Mouse (Mus musculus): ENCODE measurements around the gene Zfp784. TPM values are rescaled to one million over a fixed set of nuclear protein-coding genes. Genes with fewer than 3 reads are reported as not detected.

The Zfp784 gene
- total and polyA plus RNA-seq, 2 experiments from 2014 or later, result 8.0 to 8.3 TPM

DNA sequence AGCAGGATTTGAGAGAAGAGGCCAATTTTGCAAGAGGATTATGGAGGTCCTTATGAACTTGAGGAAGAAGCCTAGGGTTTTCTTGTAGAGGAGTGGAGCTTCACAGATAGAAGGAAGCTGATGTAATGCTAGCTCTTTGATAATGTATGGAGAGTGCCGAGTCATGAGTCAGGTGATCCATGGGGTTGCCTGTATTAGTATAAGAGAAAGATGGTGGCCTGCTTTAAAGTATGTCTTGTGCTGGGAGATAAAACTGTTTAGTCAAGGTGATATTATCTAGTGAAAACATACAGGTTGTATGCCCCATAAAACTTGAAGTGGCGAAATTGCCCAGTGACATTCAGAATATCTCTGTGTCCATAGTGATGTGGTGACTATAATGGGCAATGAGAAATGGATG, 38.7 kb upstream of the Zfp784 start:
- H3K27me3 ChIP-seq (ENCODE audit: control insufficient read depth, insufficient read depth, low read length), result no peaks in the 10 kb centered on the region
- H3K27ac ChIP-seq (ENCODE audit: low read depth), result no peak overlapping the region
- H3K36me3 ChIP-seq (replicated peaks; ENCODE audit: control insufficient read depth, insufficient read depth, low read length), result peaks cover 69% of the 10 kb centered on the region
- TF ChIP-seq CTCF (IDR thresholded peaks at IDR 0.05; ENCODE audit: low read depth), result no peak
- no peak for TF ChIP-seq EP300 (IDR thresholded peaks at IDR 0.05; ENCODE audit: low read depth)
- no peak overlapping the region for H3K4me2 ChIP-seq (ENCODE audit: low read depth, low read length)
- no peaks in the 10 kb centered on the region for H3K9me3 ChIP-seq (replicated peaks; ENCODE audit: control insufficient read depth, low read length)
- ATAC-seq (ENCODE audit: insufficient read depth, low read depth) (no peak), DNase-seq (ENCODE audit: low spot score) (no peak)
- no peak overlapping the region for H3K4me3 ChIP-seq (ENCODE audit: low read depth, low read length)
- H3K4me1 ChIP-seq (ENCODE audit: control insufficient read depth, insufficient read depth), result peaks cover 11% of the 10 kb centered on the region; the same call in 1 of the 2 replicates
- 71% methylated on average over 2 of the region's 2 CpGs for WGBS
- H3K9ac ChIP-seq (replicated peaks; ENCODE audit: low read depth, low read length), result no peak overlapping the region

DNA sequence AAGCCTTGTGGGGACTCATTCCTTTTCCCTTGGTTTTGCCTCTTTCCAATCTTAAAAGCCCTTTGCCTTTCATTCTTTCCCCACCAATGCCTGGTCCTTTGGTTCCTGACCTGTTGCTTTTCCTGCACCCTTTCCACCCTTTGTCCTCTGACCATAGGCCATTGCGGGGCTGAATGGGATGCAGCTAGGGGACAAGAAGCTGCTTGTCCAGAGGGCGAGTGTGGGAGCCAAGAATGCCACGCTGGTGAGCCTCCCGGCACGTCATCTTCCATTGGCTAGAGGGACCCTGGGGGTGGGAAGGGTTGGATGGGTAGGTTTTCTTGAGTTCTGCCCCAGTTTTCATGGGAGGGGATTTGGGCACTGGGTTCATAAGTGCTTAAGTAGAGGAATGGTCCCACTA, 36.7 kb upstream of the Zfp784 start:
- TF ChIP-seq EP300 (IDR thresholded peaks at IDR 0.05; ENCODE audit: low read depth), result no peak
- TF ChIP-seq CTCF (IDR thresholded peaks at IDR 0.05; ENCODE audit: low read depth), result no peak
- WGBS, result 84% methylated on average over 5 of the region's 5 CpGs
- no peak for DNase-seq (ENCODE audit: low spot score)
- H3K4me1 ChIP-seq (ENCODE audit: control insufficient read depth, insufficient read depth), result no peaks in the 10 kb centered on the region
- no peak overlapping the region for H3K27ac ChIP-seq (ENCODE audit: low read depth)
- H3K36me3 ChIP-seq (replicated peaks; ENCODE audit: control insufficient read depth, insufficient read depth, low read length), result peaks cover 88% of the 10 kb centered on the region
- H3K4me2 ChIP-seq (ENCODE audit: low read depth, low read length), result no peak overlapping the region
- H3K27me3 ChIP-seq (ENCODE audit: control insufficient read depth, insufficient read depth, low read length), result no peaks in the 10 kb centered on the region
- no peak overlapping the region for H3K9ac ChIP-seq (replicated peaks; ENCODE audit: low read depth, low read length)
- no peak for ATAC-seq (ENCODE audit: insufficient read depth, low read depth)
- H3K4me3 ChIP-seq (ENCODE audit: low read depth, low read length), result no peak overlapping the region
- no peaks in the 10 kb centered on the region for H3K9me3 ChIP-seq (replicated peaks; ENCODE audit: control insufficient read depth, low read length)

DNA sequence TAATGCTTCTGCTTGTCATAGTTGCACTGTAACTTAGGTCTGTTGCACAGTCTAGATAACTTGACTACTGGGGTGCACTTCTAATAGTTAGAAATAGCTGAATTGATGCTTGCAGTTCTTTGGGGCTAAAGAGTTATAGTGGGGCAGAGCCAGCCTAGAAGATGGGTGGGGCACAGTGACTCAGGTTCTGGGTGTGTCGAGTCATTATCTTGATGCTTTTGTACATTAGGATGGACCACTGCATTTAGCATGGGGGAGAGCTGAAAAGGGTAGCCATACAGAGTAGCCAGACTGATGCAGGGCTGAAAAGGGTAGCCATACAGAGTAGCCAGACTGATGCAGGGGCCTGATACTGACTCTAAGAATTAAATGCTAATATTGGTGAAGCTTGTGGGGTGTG, 35.3 kb upstream of the Zfp784 start:
- no peak overlapping the region for H3K9ac ChIP-seq (replicated peaks; ENCODE audit: low read depth, low read length)
- no peak for DNase-seq (ENCODE audit: low spot score)
- H3K27ac ChIP-seq (ENCODE audit: low read depth), result no peak overlapping the region
- no peaks in the 10 kb centered on the region for H3K27me3 ChIP-seq (ENCODE audit: control insufficient read depth, insufficient read depth, low read length)
- H3K4me1 ChIP-seq (ENCODE audit: control insufficient read depth, insufficient read depth), result no peaks in the 10 kb centered on the region
- H3K9me3 ChIP-seq (replicated peaks; ENCODE audit: control insufficient read depth, low read length), result no peaks in the 10 kb centered on the region
- H3K36me3 ChIP-seq (replicated peaks; ENCODE audit: control insufficient read depth, insufficient read depth, low read length), result peaks cover 97% of the 10 kb centered on the region
- ATAC-seq (ENCODE audit: insufficient read depth, low read depth), result no peak
- no peak overlapping the region for H3K4me3 ChIP-seq (ENCODE audit: low read depth, low read length)
- no peak overlapping the region for H3K4me2 ChIP-seq (ENCODE audit: low read depth, low read length)
- 55% methylated on average over 1 of the region's 1 CpGs for WGBS
- TF ChIP-seq EP300 (IDR thresholded peaks at IDR 0.05; ENCODE audit: low read depth) (no peak), CTCF (IDR thresholded peaks at IDR 0.05; ENCODE audit: low read depth) (no peak)

GRCm38 (mm10) chr7:5064886-5065285, 26.6 kb upstream of the Zfp784 start:
- Histone ChIP-seq H3K4me1 (ENCODE audit: control insufficient read depth, insufficient read depth) (peaks cover 21% of the 10 kb centered on the region), H3K4me3 (ENCODE audit: low read depth, low read length) (no peak overlapping the region), H3K36me3 (replicated peaks; ENCODE audit: control insufficient read depth, insufficient read depth, low read length) (peaks cover 44% of the 10 kb centered on the region), H3K9me3 (replicated peaks; ENCODE audit: control insufficient read depth, low read length) (no peaks in the 10 kb centered on the region), H3K27me3 (ENCODE audit: control insufficient read depth, insufficient read depth, low read length) (no peaks in the 10 kb centered on the region), H3K4me2 (ENCODE audit: low read depth, low read length) (no peak overlapping the region), H3K27ac (ENCODE audit: low read depth) (no peak overlapping the region), H3K9ac (replicated peaks; ENCODE audit: low read depth, low read length) (no peak overlapping the region)
- TF ChIP-seq EP300 (IDR thresholded peaks at IDR 0.05; ENCODE audit: low read depth) (no peak), CTCF (IDR thresholded peaks at IDR 0.05; ENCODE audit: low read depth) (no peak)
- DNase-seq (ENCODE audit: low spot score) (no peak), ATAC-seq (ENCODE audit: insufficient read depth, low read depth) (no peak)
- 87% methylated on average over 6 of the region's 6 CpGs for WGBS

- H3K9ac ChIP-seq (replicated peaks; ENCODE audit: low read depth, low read length), result peak overlapping the region; percentile 89
- H3K27me3 ChIP-seq (ENCODE audit: control insufficient read depth, insufficient read depth, low read length), result peaks cover 10% of the 10 kb centered on the region
- peak overlapping the region; percentile 99 for H3K4me2 ChIP-seq (ENCODE audit: low read depth, low read length)
- WGBS, result under 1% methylated on average over 43 of the region's 51 CpGs
- no peaks in the 10 kb centered on the region for H3K9me3 ChIP-seq (replicated peaks; ENCODE audit: control insufficient read depth, low read length)
- H3K4me3 ChIP-seq (ENCODE audit: low read depth, low read length), result peak overlapping the region; percentile 69
- peaks cover 20% of the 10 kb centered on the region for H3K36me3 ChIP-seq (replicated peaks; ENCODE audit: control insufficient read depth, insufficient read depth, low read length)
- TF ChIP-seq EP300 (IDR thresholded peaks at IDR 0.05; ENCODE audit: low read depth) (peak; percentile 53; the same call in 1 of the 2 replicates), CTCF (IDR thresholded peaks at IDR 0.05; ENCODE audit: low read depth) (no peak)
- peaks cover 21% of the 10 kb centered on the region for H3K4me1 ChIP-seq (ENCODE audit: control insufficient read depth, insufficient read depth)
- ATAC-seq (ENCODE audit: insufficient read depth, low read depth) (peak; percentile 47), DNase-seq (ENCODE audit: low spot score) (peak; percentile 80)
- H3K27ac ChIP-seq (ENCODE audit: low read depth), result peak overlapping the region; percentile 100
Measured at GRCm38 (mm10) chr7:5062360-5063001, 24.2 kb upstream of the Zfp784 start.

Measured in heart, postnatal 0 days (tissue).